Mouse (Mus musculus) granulocyte monocyte progenitor cell, adult 5-6 weeks (primary cell): Measurements from ENCODE around the gene Ube2ql1. TPM values are rescaled to one million over a fixed set of nuclear protein-coding genes. Genes with fewer than 3 reads are reported as not detected.

ENCODE experiments used
- ATAC-seq: replicated peaks from 2 replicates; pipeline ENCODE4 v1.8.0; 2016; ENCODE audit warnings: mild to moderate bottlenecking, moderate TSS enrichment, inconsistent platforms; ENCODE audit not compliant: poor library complexity, severe bottlenecking
- total RNA-seq, 2 experiments: library from RNA; stranded (forward) in 1 of 2; stranded (reverse) in 1 of 2; fragments of 200-712, 200-1000 nt in 1 of 2; fragments of >200 nt in 1 of 2; fragmentation: Nextera tagmentation in 1 of 2; gene quantifications; 2 replicates each; pipeline ENCODE4 v1.2.3; 2014 to 2017

Gene Ube2ql1
- total RNA-seq (2014; fragmentation: Nextera tagmentation), result not detected in 2 replicates
- not detected in 2 replicates for total RNA-seq (2017)

GRCm38 (mm10) chr13:69739759-69740135 lies at the start of gene Ube2ql1:
TSS of gene Ube2ql1 (minus strand) at chr13:69739889.
- ATAC-seq, result peak; percentile 94

GRCm38 (mm10) chr13:69788704-69789103 lies 49.0 kb upstream of the Ube2ql1 start:
- ATAC-seq, result peak; percentile 98

- no peak for ATAC-seq
These were observed 38.5 kb upstream of the Ube2ql1 start for GRCm38 (mm10) chr13:69778221-69778620.

GRCm38 (mm10) chr13:69772358-69772757 lies 32.7 kb upstream of the Ube2ql1 start:
- no peak for ATAC-seq

GRCm38 (mm10) chr13:69770538-69771456 lies 31.1 kb upstream of the Ube2ql1 start:
- ATAC-seq, result no peak

- no peak for ATAC-seq
These were observed 28.5 kb upstream of the Ube2ql1 start for GRCm38 (mm10) chr13:69768152-69768551.

GRCm38 (mm10) chr13:69764646-69765045 lies 25.0 kb upstream of the Ube2ql1 start:
- no peak for ATAC-seq

- no peak for ATAC-seq
These were observed 21.7 kb upstream of the Ube2ql1 start for GRCm38 (mm10) chr13:69761393-69761792.

- ATAC-seq, result no peak
These were observed 19.3 kb upstream of the Ube2ql1 start for GRCm38 (mm10) chr13:69758979-69759378.

- ATAC-seq, result no peak
These were observed 13.2 kb upstream of the Ube2ql1 start for GRCm38 (mm10) chr13:69752875-69753274.

GRCm38 (mm10) chr13:69751510-69751909 lies 11.8 kb upstream of the Ube2ql1 start:
- no peak for ATAC-seq

- no peak for ATAC-seq
These were observed 9.1 kb upstream of the Ube2ql1 start for GRCm38 (mm10) chr13:69748756-69749155.

GRCm38 (mm10) chr13:69740331-69741285 lies 919 bp upstream of the Ube2ql1 start:
- ATAC-seq, result no peak

GRCm38 (mm10) chr13:69739091-69739758 lies 464 bp downstream of the Ube2ql1 start:
- no peak for ATAC-seq

GRCm38 (mm10) chr13:69738461-69738971 lies 1.2 kb downstream of the Ube2ql1 start:
- peak; percentile 54 for ATAC-seq

GRCm38 (mm10) chr13:69737444-69738185 lies 2.1 kb downstream of the Ube2ql1 start:
- ATAC-seq, result no peak

GRCm38 (mm10) chr13:69732636-69733035 lies 7.1 kb downstream of the Ube2ql1 start:
- no peak for ATAC-seq

GRCm38 (mm10) chr13:69725376-69725775 lies 14.3 kb downstream of the Ube2ql1 start:
- ATAC-seq, result no peak

- no peak for ATAC-seq
These were observed 18.5 kb downstream of the Ube2ql1 start for GRCm38 (mm10) chr13:69721141-69721540.
